Mouse (Mus musculus) embryonic facial prominence, embryonic 14.5 days (tissue): ENCODE data around the gene Acvr2a. TPM values are rescaled to one million over a fixed set of nuclear protein-coding genes. Genes with fewer than 3 reads are reported as not detected.

Experiments used
- ATAC-seq: fragments of 200-750 bp; cut with Nextera tagmentation; 2 replicates; pipeline ENCODE4 v1.8.0; 2017; ENCODE audit warnings: low read depth, moderate number of reproducible peaks, moderate TSS enrichment
- DNase-seq: peaks from one replicate; pipeline ENCODE4 v3.0.0-alpha.2; 2015; ENCODE audit warnings: low spot score
- H3K27ac ChIP-seq: fragments of 300-500 bp; sonication (generic); replicated peaks from 2 replicates; pipeline ENCODE4 v1.5.1; 2014; ENCODE audit warnings: low read depth, mild to moderate bottlenecking, low read length, moderate library complexity
- H3K27me3 ChIP-seq: fragments of 300-500 bp; sonication (generic); replicated peaks from 2 replicates; pipeline ENCODE4 v1.6.1; 2014; ENCODE audit warnings: low read length; ENCODE audit not compliant: control insufficient read depth, insufficient read depth
- H3K36me3 ChIP-seq: fragments of 300-500 bp; sonication (generic); 2 replicates; pipeline ENCODE4 v1.6.1; 2014; ENCODE audit warnings: low read length, mixed read lengths; ENCODE audit not compliant: control insufficient read depth, insufficient read depth
- H3K4me1 ChIP-seq: fragments of 300-500 bp; sonication (generic); 2 replicates; pipeline ENCODE4 v1.6.1; 2014; ENCODE audit warnings: antibody characterized with exemption, low read length; ENCODE audit not compliant: control insufficient read depth, insufficient read depth
- H3K4me2 ChIP-seq: fragments of 300-500 bp; sonication (generic); 2 replicates; pipeline ENCODE4 v1.6.1; 2014; ENCODE audit warnings: low read depth, mild to moderate bottlenecking, low read length, moderate library complexity, mixed read lengths
- H3K4me3 ChIP-seq: fragments of 300-500 bp; sonication (generic); 2 replicates; pipeline ENCODE4 v1.5.1; 2014; ENCODE audit warnings: low read depth, mild to moderate bottlenecking, low read length
- H3K9ac ChIP-seq: fragments of 300-500 bp; sonication (generic); 2 replicates; pipeline ENCODE4 v1.6.1; 2014; ENCODE audit warnings: low read depth, mild to moderate bottlenecking, low read length, moderate library complexity, mixed read lengths
- H3K9me3 ChIP-seq: fragments of 300-500 bp; sonication (generic); 2 replicates; pipeline ENCODE4 v1.6.1; 2016; ENCODE audit warnings: low read length; ENCODE audit not compliant: control insufficient read depth
- WGBS: fragments of 180-500 bp; shearing (Covaris S2); extraction: QIAGEN DNeasy Blood & Tissue Kit; methylation state at CpG from one replicate; pipeline ENCODE4 v1.1.7; 2014; 5-methylcytosine and 5-hydroxymethylcytosine counted together
- polyA plus RNA-seq: library from polyadenylated mRNA; unstranded; fragments of >200 nt; fragmentation: Nextera tagmentation; extraction: Ambion mirVana; gene quantifications from 2 replicates; pipeline ENCODE4 v1.2.1, GENCODE M21; 2014

Acvr2a gene
- polyA plus RNA-seq, 1 experiment from 2014 or later = 19.6 TPM

DNA sequence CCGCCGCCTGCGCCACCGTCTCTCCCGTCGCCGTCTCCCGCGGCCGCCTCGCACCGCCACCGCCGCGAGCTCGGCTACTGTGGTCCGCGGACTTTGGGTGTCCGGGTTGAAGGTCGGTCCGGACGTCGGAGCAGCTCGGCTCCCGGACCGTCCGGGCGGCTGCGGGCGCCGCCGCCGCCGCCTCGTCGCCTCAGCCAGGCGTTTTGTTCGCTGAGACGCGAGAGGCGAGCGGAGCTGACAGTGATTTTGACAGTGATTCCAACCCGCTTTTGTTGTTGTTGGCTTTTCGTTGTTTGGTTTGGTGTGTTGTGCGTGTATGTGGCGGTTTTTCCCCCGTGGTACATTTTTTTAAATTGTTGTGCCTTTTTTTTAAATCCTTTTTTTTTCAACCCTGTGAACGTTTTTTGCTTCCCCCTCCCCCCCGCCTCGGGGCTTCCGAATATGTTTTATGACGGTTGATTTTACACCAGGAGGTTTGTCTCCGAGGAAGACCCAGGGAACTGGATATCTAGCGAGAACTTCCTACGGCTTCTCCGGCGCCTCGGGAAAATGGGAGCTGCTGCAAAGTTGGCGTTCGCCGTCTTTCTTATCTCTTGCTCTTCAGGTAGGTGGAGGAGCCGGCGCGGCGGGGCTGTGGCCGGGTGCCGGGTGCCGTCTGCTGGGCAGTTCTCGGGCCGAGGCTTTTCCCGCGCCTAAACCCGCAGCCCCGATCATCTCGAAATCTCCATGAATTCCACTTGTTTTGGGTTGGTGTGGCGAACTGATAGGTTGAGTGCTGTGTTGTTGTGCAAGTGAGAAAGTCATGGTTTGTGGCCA lies 522 bp downstream of the Acvr2a start:
- Histone ChIP-seq H3K27ac (peak overlapping the region; percentile 97), H3K4me1 (peaks cover 11% of the 10 kb centered on the region; the same call in 1 of the 2 replicates), H3K9ac (peak overlapping the region; percentile 83), H3K36me3 (no peaks in the 10 kb centered on the region), H3K9me3 (no peaks in the 10 kb centered on the region), H3K27me3 (no peaks in the 10 kb centered on the region), H3K4me2 (peak overlapping the region; percentile 72), H3K4me3 (peak overlapping the region; percentile 92)
- DNase-seq (peak; percentile 55), ATAC-seq (peak; percentile 55; the same call in 1 of the 2 replicates)
- WGBS = under 1% methylated on average over 36 of the region's 76 CpGs

DNA sequence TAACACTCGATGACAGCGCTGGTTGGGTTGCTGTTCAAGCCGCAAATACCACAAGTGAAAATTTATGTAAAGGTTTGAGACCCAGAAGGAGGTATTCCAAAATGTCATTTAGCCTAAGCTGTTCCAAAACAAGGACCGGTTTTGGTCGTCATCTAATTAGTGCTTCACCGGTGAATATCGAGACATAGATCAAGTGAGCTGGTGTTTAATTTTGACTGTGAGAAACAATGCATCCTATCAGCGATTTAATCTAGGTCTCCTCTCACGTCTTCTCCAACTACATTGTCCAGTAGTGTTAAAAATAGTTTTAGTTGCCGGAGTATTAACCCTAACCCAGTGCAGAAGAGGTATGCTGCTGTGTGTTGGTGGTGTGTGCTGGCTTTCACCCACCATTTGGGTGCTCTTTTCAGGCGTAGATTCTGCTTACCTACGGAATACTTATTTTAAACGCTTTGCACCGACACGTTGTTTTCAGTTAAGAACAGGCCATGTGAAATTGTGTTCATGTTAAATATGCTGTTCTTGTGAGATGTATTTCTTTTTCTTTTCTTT lies 1.2 kb downstream of the Acvr2a start:
- Histone ChIP-seq H3K9me3 (no peaks in the 10 kb centered on the region), H3K27me3 (no peaks in the 10 kb centered on the region), H3K4me2 (peak overlapping the region; percentile 72), H3K36me3 (no peaks in the 10 kb centered on the region), H3K27ac (peak overlapping the region; percentile 97), H3K4me1 (peaks cover 11% of the 10 kb centered on the region; the same call in 1 of the 2 replicates), H3K4me3 (peak overlapping the region; percentile 92), H3K9ac (peak overlapping the region; percentile 83)
- no peak for ATAC-seq
- peak; percentile 9 for DNase-seq
- 4% methylated on average over 15 of the region's 15 CpGs for WGBS

DNA sequence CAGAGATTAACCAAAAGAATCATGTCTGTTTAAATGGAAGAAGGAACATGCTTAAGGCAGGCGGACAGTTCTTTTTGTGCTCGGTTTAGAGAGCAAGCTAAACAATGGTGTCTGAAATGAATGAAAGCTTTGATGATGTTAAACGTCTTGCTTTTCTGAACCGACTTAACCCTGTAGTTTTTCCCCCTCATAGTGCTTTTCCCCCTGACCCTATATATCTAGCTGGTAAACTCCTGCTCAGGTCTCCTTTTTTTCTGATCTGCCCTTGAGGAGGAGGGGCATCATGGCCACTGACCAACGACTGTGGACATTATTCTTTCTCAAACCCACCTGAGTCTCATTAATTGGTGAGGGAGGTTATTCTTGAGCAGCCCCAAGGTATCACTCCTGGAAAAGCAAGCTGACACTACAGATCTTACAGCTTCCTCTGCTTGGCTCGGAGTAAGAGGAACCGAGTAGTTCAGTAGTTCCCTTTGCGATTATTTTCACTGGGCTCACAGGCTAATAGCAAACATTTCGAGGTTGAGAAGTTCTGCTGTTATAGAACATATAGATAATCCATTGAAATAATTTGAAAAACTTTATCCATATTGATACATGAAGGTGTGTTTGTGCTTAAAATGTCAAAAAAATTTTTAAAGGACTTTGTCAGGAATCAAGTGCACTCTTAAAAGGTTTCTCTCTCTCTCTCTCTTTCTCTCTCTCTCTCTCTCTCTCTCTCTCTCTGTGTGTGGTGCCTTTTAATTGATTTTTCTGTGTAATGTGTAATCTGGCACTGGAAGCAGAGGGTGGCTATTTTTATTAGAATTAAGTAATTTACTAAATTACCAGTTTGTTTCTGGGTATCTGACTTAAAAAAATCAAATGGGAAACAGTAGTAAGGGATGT lies 2.5 kb downstream of the Acvr2a start:
- H3K27ac ChIP-seq = 0 out of 2 replicates have a peak overlapping the region, but pooled peaks have one; percentile 97
- H3K4me2 ChIP-seq = peak overlapping the region; percentile 72
- 16% methylated on average over 9 of the region's 9 CpGs for WGBS
- H3K36me3 ChIP-seq = no peaks in the 10 kb centered on the region
- H3K4me3 ChIP-seq = peak overlapping the region; percentile 92
- H3K9me3 ChIP-seq = no peaks in the 10 kb centered on the region
- DNase-seq (peak; percentile 13), ATAC-seq (no peak)
- H3K4me1 ChIP-seq = peaks cover 11% of the 10 kb centered on the region; the same call in 1 of the 2 replicates
- no peaks in the 10 kb centered on the region for H3K27me3 ChIP-seq
- H3K9ac ChIP-seq = peak overlapping the region; percentile 83

DNA sequence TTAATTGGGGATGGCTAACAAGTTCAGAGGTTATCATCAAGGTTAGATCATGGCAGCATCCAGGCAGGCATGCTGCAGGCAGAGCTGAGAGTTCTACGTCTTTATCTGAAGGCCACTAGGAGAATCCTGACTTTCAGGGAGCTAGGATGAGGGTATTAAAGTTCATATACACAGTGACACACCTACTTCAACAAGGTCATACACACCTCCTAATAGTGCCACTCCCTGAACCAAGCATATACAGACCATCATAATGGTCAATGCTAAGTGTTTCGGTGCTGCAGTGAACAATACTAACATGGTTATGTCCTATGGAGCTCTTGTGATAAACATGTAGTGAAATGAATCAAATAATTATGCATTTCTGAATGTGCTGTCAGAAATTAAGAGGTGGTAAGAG lies 12.0 kb downstream of the Acvr2a start:
- WGBS = 92% methylated on average over 2 of the region's 2 CpGs
- no peak for DNase-seq
- no peak for ATAC-seq

DNA sequence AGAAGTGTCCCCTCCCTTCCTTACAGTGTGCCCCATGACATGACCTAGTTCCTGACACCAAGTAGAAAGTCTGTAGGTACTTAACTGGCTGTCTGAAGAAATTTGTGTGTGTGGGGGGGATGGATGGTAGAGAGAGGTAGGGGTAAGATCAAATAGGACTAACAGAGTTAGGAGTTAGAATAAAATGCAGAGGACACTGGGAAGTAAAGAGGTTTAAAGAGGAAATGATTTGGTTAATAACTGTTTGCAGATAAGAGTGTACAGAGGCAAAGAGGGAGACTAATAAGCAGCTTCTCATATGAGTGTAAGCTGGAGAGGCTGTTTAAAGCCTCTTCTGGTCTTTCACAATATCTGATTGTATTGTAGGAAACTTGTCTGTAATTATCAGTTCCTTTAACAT lies 12.5 kb downstream of the Acvr2a start:
- no peak overlapping the region for H3K4me3 ChIP-seq

More for the DNA sequence above, 12.0 kb downstream of the Acvr2a start:
- H3K4me2 ChIP-seq = no peak overlapping the region
- H3K4me1 ChIP-seq = no peaks in the 10 kb centered on the region
- no peaks in the 10 kb centered on the region for H3K9me3 ChIP-seq
- no peak overlapping the region for H3K27ac ChIP-seq
- H3K4me3 ChIP-seq = no peak overlapping the region
- H3K36me3 ChIP-seq = no peaks in the 10 kb centered on the region
- no peaks in the 10 kb centered on the region for H3K27me3 ChIP-seq
- H3K9ac ChIP-seq = no peak overlapping the region

DNA sequence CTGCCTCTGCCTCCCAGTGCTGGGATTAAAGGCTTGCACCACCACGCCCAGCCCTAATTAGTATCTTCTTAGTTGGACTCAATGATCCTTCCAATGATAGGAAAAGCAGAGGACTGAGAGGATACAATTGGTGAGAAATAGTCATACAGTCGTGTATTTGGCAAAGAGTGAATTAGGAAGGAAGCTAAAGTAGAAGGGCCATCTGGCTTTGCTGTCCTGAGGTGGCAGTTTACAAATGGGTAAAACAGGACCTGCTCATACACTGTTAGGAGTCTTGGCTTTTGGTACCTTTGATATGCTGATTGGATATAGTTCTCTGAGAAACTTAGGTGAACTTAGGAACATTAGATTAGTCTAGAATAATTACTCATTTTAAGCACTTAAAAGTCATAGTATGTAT lies 16.6 kb downstream of the Acvr2a start:
- DNase-seq = no peak
- Histone ChIP-seq H3K36me3 (no peaks in the 10 kb centered on the region), H3K4me1 (no peaks in the 10 kb centered on the region), H3K4me2 (no peak overlapping the region), H3K9me3 (no peaks in the 10 kb centered on the region), H3K27me3 (no peaks in the 10 kb centered on the region), H3K27ac (no peak overlapping the region), H3K4me3 (no peak overlapping the region), H3K9ac (no peak overlapping the region)
- WGBS = 88% methylated on average over 2 of the region's 2 CpGs
- ATAC-seq = no peak

More for the DNA sequence above, 12.5 kb downstream of the Acvr2a start:
- no peak for ATAC-seq
- H3K36me3 ChIP-seq = no peaks in the 10 kb centered on the region
- DNase-seq = no peak
- no peak overlapping the region for H3K4me2 ChIP-seq
- H3K9ac ChIP-seq = no peak overlapping the region
- H3K9me3 ChIP-seq = no peaks in the 10 kb centered on the region
- H3K4me1 ChIP-seq = no peaks in the 10 kb centered on the region
- no peak overlapping the region for H3K27ac ChIP-seq
- no peaks in the 10 kb centered on the region for H3K27me3 ChIP-seq

DNA sequence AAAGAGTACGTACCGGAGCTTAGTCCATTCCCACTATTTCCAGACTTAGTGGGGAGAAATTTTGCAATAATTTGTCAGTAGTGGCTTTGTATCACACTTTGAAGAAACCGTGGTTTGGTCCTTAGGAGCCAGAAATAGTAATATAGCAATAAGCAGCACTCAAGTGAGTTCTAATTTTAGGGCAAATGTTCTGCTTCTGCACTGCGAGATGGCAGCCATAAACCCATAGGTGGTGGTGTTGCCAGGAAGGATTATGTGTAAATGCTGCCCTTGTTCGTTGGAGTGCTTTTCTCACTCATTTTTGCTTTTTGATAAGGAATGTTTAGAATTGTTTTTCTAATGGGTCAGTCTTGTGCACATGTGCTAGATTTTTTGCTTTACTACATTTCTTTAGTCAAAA lies 18.4 kb downstream of the Acvr2a start:
- no peak overlapping the region for H3K9ac ChIP-seq
- no peaks in the 10 kb centered on the region for H3K27me3 ChIP-seq
- 70% methylated on average over 5 of the region's 5 CpGs for whole genome bisulfite sequencing
- H3K36me3 ChIP-seq = no peaks in the 10 kb centered on the region
- no peak overlapping the region for H3K4me3 ChIP-seq
- no peak overlapping the region for H3K27ac ChIP-seq
- no peak overlapping the region for H3K4me2 ChIP-seq
- DNase-seq (no peak), ATAC-seq (no peak)
- no peaks in the 10 kb centered on the region for H3K9me3 ChIP-seq
- H3K4me1 ChIP-seq = no peaks in the 10 kb centered on the region

DNA sequence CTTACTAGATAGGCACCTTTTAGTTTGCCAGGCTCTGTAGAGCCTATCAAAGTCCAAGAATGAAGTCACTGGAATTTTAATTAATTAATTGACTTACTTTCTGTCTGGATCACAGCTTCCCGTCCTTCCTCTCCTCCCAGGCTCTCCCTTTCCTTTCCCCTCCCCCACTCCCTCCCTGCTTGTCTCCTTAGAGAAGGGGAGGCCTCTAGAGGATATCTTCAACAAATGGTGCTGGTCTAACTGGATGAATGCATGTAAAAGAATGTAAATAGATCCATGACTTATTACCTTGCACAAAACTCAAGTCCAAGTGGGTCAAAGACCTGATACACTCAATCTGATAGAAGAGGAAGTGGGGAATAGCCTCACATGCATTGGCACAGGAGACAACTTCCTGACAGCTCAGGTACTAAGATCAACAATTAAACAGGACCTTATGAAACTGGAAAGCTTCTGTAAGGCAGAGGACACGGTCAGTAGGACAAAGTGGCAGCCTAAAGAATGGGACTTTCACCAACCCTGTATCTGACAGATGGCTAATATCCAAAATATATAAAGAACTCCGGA lies 20.1 kb downstream of the Acvr2a start:
- 66% methylated on average over 3 of the region's 3 CpGs for WGBS
- DNase-seq (no peak), ATAC-seq (no peak)
- H3K4me1 ChIP-seq = no peaks in the 10 kb centered on the region
- no peak overlapping the region for H3K4me3 ChIP-seq
- H3K9ac ChIP-seq = no peak overlapping the region
- H3K27me3 ChIP-seq = no peaks in the 10 kb centered on the region
- no peak overlapping the region for H3K4me2 ChIP-seq
- H3K36me3 ChIP-seq = no peaks in the 10 kb centered on the region
- H3K27ac ChIP-seq = no peak overlapping the region
- no peaks in the 10 kb centered on the region for H3K9me3 ChIP-seq
